Mouse (Mus musculus) heart, embryonic 16.5 days (tissue): ENCODE data around the gene Wdr31. TPM values are rescaled to one million over a fixed set of nuclear protein-coding genes. Genes with fewer than 3 reads are reported as not detected.
A peak's percentile ranks its signal among the peaks of the same experiment; 100 is the strongest.
"Not testable (repeated sequence)": the region's sequence is repeated elsewhere in the genome, so short reads cannot be mapped to it uniquely, and the experiment has no call there.

Source experiments
- ATAC-seq: fragments of 200-750 bp; cut with Nextera tagmentation; replicated peaks from 2 replicates; pipeline ENCODE4 v1.8.0; 2017; ENCODE audit warnings: moderate number of reproducible peaks; ENCODE audit not compliant: insufficient read depth, low FRiP score; ENCODE audit errors: extremely low read depth
- H3K27ac ChIP-seq: fragments of 300-500 bp; sonication (generic); 2 replicates; pipeline ENCODE4 v1.5.1; 2014; ENCODE audit warnings: mild to moderate bottlenecking, low read length, control low read depth, moderate library complexity
- H3K27me3 ChIP-seq: fragments of 300-500 bp; sonication (generic); 2 replicates; pipeline ENCODE4 v1.6.1; 2014; ENCODE audit warnings: low read length, mixed read lengths; ENCODE audit not compliant: control insufficient read depth, insufficient read depth
- H3K36me3 ChIP-seq: fragments of 300-500 bp; sonication (generic); 2 replicates; pipeline ENCODE4 v1.6.1; 2014; ENCODE audit not compliant: control insufficient read depth, insufficient read depth
- H3K4me1 ChIP-seq: fragments of 300-500 bp; sonication (generic); 2 replicates; pipeline ENCODE4 v1.6.1; 2014; ENCODE audit warnings: low read length, mixed read lengths; ENCODE audit not compliant: control insufficient read depth, insufficient read depth
- H3K4me2 ChIP-seq: fragments of 300-500 bp; sonication (generic); 2 replicates; pipeline ENCODE4 v1.6.1; 2014; ENCODE audit warnings: low read depth, mild to moderate bottlenecking, control low read depth, low read length
- H3K4me3 ChIP-seq: fragments of 300-500 bp; sonication (generic); 2 replicates; pipeline ENCODE4 v1.5.1; 2014; ENCODE audit warnings: mild to moderate bottlenecking, control low read depth, low read length
- H3K9ac ChIP-seq: fragments of 300-500 bp; sonication (generic); 2 replicates; pipeline ENCODE4 v1.6.1; 2014; ENCODE audit warnings: low read length, control low read depth
- H3K9me3 ChIP-seq: fragments of 300-500 bp; sonication (generic); replicated peaks from 2 replicates; pipeline ENCODE4 v1.6.1; 2016; ENCODE audit warnings: low read length; ENCODE audit not compliant: control insufficient read depth
- WGBS: fragments of 180-500 bp; shearing (Covaris S2); extraction: QIAGEN DNeasy Blood & Tissue Kit; methylation state at CpG from one replicate; pipeline ENCODE4 v1.1.7; 2014; 5-methylcytosine and 5-hydroxymethylcytosine counted together
- polyA plus RNA-seq: library from polyadenylated mRNA; unstranded; fragments of >200 nt; fragmentation: Nextera tagmentation; extraction: Ambion mirVana; gene quantifications from 2 replicates; pipeline ENCODE4 v1.2.1, GENCODE M21; 2015

Wdr31 gene
- polyA plus RNA-seq, 1 experiment from 2014 or later: 3.1 TPM

DNA sequence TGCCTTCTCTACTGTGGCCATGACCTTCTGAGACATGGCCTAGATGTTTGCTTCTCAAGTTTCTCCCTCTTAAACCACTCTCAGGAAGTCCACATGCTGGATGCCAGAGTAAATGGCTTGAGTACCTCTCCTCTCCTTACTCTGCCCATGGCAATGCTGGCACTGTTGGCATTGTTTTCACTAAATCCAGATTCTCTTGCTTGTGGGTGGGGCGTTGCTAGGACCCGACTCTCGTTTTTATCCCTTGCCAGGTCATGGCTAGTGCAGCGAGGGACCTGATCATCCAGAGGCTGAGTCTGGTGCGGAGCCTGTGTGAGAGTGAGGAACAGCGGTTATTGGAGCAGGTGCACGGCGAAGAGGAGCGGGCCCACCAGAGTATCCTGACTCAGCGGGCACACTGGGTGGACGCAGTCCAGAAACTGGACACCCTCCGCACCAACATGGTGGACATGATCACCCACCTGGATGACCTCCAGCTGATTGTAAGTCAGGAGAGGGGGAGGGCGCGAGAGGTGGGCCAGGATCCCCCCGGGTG, 15.5 kb upstream of the Wdr31 start:
- H3K27ac ChIP-seq: no peak overlapping the region
- no peak overlapping the region for H3K4me2 ChIP-seq
- no peak for ATAC-seq
- no peak overlapping the region for H3K4me3 ChIP-seq
- WGBS: 86% methylated on average over 15 of the region's 15 CpGs
- H3K4me1 ChIP-seq: no peaks in the 10 kb centered on the region
- no peaks in the 10 kb centered on the region for H3K27me3 ChIP-seq
- H3K9ac ChIP-seq: no peak overlapping the region
- H3K9me3 ChIP-seq: no peaks in the 10 kb centered on the region
- H3K36me3 ChIP-seq: no peaks in the 10 kb centered on the region

DNA sequence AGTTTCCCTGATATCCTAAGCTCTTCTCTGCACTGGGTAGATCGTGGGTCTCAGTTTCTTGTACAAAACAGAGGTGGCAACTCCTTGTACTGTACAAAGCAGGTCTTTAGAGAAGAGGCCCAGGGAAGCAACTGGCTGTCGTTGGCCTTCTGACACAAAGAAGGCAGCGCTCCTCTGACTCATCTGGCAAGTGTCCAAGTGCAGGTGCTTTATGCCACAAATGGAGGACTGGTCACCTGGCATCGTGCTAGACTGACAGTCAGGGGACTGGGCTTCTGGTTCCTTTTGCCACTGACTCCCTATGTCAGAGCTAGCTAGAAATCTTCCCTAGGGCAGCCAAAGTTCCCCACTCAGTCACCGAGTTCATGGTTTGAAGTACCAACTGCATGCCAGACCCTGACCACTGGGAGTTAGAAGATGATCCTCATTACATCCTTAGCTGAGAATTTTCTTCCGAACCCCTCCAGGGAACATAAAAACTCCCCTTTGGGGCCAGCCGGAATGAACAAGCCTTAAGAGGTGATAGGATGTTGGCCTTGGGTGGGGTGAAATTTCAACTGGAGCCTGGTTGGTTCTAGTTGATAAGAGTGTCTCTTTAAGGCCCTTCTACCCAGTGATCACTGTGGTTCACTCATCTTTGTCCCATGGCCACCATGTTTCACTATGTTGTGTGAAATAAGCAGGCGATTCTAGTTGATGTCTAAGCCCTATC, 14.9 kb upstream of the Wdr31 start:
- Histone ChIP-seq H3K9me3 (no peaks in the 10 kb centered on the region), H3K4me2 (no peak overlapping the region), H3K4me1 (no peaks in the 10 kb centered on the region), H3K27me3 (no peaks in the 10 kb centered on the region), H3K9ac (no peak overlapping the region), H3K27ac (no peak overlapping the region), H3K4me3 (no peak overlapping the region), H3K36me3 (no peaks in the 10 kb centered on the region)
- WGBS: 71% methylated on average over 8 of the region's 8 CpGs
- ATAC-seq: no peak

DNA sequence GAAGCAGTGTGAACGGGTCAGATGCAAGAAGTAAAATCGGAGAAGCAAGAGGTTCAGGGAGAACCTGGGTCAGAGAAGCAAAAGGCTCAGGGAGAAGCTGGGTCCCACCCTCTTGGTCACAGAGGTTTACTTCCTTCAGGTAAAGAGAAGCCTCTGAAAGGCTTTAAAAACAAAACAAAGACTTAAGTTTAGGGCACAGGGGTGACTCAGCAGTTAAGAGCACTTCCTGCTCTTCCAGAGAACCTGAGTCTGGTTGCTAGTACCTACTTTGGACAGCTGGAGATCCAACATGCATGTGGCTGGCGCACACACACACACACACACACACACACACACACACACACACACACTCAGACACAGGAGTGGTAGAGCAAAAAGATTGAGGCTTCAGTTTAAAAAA, 14.2 kb upstream of the Wdr31 start:
- no peak overlapping the region for H3K4me2 ChIP-seq
- WGBS: 75% methylated on average over 3 of the region's 3 CpGs
- no peak for ATAC-seq
- no peaks in the 10 kb centered on the region for H3K27me3 ChIP-seq
- H3K36me3 ChIP-seq: no peaks in the 10 kb centered on the region
- H3K9me3 ChIP-seq: no peaks in the 10 kb centered on the region
- H3K9ac ChIP-seq: no peak overlapping the region
- H3K27ac ChIP-seq: no peak overlapping the region
- H3K4me3 ChIP-seq: no peak overlapping the region
- peaks cover 2% of the 10 kb centered on the region for H3K4me1 ChIP-seq

DNA sequence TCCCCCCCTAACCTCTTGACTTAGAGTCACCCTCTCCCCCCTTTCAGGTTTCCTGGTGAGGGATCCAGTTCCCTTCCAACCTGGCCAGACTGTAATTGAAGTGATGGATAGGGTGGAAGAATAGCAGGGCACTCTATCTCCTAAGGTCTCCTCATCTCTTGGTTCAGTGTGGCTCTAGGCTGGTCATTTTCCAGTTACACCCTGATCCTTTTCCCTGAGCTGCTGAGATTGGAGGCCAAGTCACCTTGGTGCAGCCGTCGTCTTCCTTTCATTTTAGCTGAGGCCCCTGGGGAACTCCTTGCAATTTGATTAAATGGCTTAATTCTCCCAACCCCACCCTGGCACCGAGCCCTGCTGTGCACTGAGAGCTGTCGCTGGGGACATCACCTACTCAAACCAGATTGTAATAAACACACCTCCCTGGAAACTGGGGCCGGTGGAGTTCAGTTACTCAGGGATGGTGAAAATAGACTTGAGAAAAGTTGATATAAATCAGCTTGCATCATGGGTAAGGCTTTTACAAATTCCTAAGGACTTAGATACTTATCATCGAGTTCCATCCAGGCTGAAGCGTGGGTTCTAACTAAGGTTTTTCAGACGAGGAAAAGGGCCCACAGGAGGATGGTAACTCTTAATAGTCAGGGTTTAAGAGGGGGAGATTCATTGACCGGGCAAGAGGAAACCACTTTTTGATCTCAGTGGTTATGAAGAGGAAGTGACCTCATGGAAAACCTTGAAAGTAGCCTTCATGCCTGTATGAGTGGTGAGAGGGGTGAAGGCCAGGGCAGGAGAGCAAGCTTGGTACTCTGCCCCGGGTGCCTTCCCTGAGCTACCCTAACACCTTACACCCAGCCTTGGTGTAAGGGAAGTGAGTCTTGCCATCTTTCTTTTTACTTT, 10.3 kb upstream of the Wdr31 start:
- Histone ChIP-seq H3K27me3 (no peaks in the 10 kb centered on the region), H3K36me3 (no peaks in the 10 kb centered on the region), H3K27ac (no peak overlapping the region), H3K4me1 (peaks cover 9% of the 10 kb centered on the region), H3K4me3 (no peak overlapping the region; the same call in 1 of the 2 replicates), H3K4me2 (no peak overlapping the region), H3K9ac (no peak overlapping the region), H3K9me3 (no peaks in the 10 kb centered on the region)
- no peak for ATAC-seq
- 37% methylated on average over 10 of the region's 10 CpGs for WGBS

DNA sequence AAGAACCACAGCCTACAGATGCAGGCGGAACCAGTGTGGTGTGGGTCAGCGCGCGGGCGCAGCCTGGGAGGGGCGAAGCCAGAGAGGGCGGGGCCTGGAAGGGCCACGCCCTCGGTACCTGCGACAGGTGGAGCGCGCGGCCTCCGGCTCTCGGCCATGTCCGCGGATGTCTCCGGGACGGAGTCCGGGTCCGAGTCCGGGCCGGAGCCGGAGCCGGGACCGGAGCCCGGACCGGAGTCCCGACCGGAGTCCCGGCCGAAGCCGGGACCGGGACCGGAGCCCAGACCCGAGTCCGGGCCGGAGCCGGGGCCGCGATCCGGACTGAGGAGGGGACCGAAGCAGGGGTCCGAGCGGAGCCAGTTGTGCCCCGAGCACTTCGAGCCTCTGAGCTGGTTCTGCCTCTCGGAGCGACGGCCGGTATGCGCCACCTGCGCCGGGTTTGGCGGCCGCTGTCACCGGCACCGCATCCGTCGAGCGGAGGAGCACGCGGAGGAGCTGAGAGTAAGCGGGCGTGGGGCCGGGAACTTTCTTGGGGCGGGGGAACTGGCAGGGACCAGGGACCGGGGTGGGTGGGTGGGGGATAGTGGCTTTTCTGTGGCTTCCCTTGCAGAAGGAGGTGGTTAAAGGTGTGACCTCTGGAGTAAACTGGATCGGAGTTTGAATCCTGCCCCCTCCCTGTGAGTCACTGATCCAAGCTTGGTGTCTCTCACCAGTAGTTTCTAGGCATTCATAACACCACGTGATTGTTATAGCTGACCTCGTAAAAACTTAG, 9.4 kb upstream of the Wdr31 start, which contains the start of gene Bspry:
Bspry (plus strand) TSS at position 117 of the 772 bp plus-strand sequence.
- peaks cover 9% of the 10 kb centered on the region for H3K4me1 ChIP-seq
- no peaks in the 10 kb centered on the region for H3K9me3 ChIP-seq
- no peaks in the 10 kb centered on the region for H3K36me3 ChIP-seq
- 2% methylated on average over 71 of the region's 71 CpGs for WGBS
- H3K4me2 ChIP-seq: peak within 1 kb of the TSS; percentile 90
- no peak within 1 kb of the TSS for H3K27ac ChIP-seq
- H3K27me3 ChIP-seq: no peaks in the 10 kb centered on the region
- H3K4me3 ChIP-seq: peak within 1 kb of the TSS; percentile 56
- peak; percentile 71 for ATAC-seq
- peak within 1 kb of the TSS; percentile 61 for H3K9ac ChIP-seq

DNA sequence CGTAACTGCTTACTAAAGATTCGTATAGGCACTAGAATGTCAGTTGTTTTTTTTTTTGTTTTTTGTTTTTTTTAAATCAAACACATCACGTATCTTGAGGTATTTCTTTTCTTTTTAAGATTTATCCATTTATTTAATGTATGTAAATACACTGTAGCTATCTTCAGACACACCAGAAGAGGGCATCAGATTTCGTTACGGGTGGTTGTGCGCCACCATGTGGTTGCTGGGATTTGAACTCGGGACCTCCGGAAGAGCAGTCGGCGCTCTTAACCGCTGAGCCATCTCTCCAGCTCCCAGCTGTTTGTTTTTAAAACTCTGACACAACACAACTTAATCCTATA, 8.9 kb upstream of the Wdr31 start:
- H3K4me3 ChIP-seq: peak overlapping the region; percentile 56
- 14% methylated on average over 11 of the region's 11 CpGs for WGBS
- H3K9me3 ChIP-seq, H3K4me1 ChIP-seq, ATAC-seq, H3K27ac ChIP-seq, H3K27me3 ChIP-seq, H3K36me3 ChIP-seq: not testable (repeated sequence)
- peak overlapping the region; percentile 90 for H3K4me2 ChIP-seq
- peak overlapping the region; percentile 61 for H3K9ac ChIP-seq

DNA sequence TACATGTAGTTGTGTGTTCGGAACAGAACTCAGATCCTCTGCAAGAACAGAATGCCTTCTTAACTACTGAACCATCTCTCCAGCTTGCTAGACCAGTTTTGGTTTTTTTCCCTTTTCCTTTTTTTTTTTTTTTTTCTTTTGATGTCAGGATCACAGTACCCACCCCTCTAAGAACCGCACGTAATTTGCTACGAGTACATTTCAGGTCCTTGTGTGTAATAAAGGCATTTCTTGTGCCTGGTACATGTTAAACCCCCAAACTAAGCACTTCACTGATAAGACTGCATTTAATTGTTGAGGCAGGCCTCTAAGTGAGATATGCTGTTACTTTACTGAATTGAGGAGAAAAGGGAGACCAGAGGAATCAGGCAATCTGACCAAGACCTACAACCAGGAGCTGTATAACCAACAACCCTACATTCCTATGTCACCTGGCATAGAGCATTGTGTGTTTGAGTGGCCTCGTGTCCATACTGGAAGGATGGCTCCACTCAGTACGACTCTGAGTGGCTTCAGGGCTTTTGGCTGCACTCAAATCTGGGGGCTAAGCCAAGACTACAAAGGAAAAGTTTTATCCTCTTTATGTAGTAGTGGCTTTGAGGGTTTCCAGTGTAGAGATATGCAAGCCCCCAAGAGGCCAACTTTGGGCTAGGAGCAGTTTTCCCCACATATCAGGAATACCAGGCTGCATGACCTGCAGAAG, 7.0 kb upstream of the Wdr31 start:
- ATAC-seq: no peak
- no peak overlapping the region for H3K9ac ChIP-seq
- H3K27ac ChIP-seq: no peak overlapping the region
- peaks cover 9% of the 10 kb centered on the region for H3K4me1 ChIP-seq
- H3K4me2 ChIP-seq: no peak overlapping the region
- no peaks in the 10 kb centered on the region for H3K9me3 ChIP-seq
- WGBS: 70% methylated on average over 6 of the region's 6 CpGs
- H3K36me3 ChIP-seq: no peaks in the 10 kb centered on the region
- H3K27me3 ChIP-seq: no peaks in the 10 kb centered on the region
- H3K4me3 ChIP-seq: no peak overlapping the region

DNA sequence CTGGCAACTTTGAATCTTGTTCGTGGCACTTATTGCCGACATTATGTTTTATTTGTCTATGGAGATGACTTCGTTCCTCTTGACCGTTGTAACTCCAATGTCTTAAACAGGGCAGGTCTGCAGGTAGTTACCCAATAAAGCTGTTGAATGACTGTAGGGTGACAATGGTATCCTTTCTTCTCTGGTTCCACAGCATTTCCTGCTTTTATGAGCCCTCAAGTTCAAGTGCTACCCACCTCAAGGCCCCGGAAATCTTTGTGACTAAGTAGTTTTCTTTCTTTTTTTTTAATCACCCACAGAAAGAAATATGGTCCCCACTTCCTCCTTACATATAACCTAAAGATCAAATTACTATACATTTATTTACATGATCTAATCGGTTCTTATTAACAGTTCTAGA, 5.1 kb upstream of the Wdr31 start:
- Histone ChIP-seq H3K4me3 (no peak overlapping the region), H3K27ac (no peak overlapping the region), H3K9me3 (no peaks in the 10 kb centered on the region), H3K36me3 (no peaks in the 10 kb centered on the region), H3K4me1 (peaks cover 9% of the 10 kb centered on the region), H3K9ac (no peak overlapping the region), H3K27me3 (no peaks in the 10 kb centered on the region), H3K4me2 (no peak overlapping the region)
- 86% methylated on average over 6 of the region's 6 CpGs for WGBS
- ATAC-seq: no peak
